Mouse (Mus musculus): ENCODE measurements at regions not wholly inside any gene's neighbourhood (a gene's known extent, or its start where the extent isn't known, plus 50 kb on each side); places are given as distances from the start of the nearest gene placed in this dataset.

DNA sequence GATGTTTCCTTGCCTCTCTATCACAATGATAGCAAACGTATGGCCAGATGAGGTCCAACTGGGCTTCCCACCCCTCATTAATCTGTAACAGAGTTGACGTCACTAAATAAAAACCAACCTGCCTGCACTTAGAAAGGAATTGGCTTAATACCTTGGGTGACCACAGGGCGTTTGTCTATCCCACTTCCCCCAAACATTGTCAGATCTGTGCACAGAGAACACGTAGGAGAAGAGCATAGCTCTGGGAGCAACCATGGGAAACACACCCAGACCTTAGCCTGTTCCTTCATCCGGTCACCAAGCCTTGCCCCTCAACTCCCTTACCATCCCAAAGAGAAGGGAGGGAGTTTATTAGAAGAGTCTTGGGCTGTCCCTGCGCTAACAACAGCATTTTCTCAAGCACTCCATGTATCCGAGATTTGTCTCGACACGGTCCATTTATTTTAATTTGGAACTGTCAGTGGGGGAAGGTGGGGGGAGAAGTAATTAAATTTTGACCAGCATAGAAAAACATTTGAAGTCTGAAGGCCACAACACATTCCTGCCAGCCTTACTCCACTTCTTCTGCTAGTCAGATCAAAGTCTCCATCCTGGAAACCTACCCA lies 119.6 kb upstream of the Arglu1 start:
- TF ChIP-seq POLR2A (IDR thresholded peaks at IDR 0.05; ENCODE audit: insufficient read length, low read depth) (no peak), TCF12 (IDR thresholded peaks at IDR 0.05; ENCODE audit: insufficient read depth, poor library complexity, severe bottlenecking) (no peak), E2F4 (IDR thresholded peaks at IDR 0.05; ENCODE audit: insufficient read depth) (no peak), SRF (IDR thresholded peaks at IDR 0.05; ENCODE audit: control insufficient read depth, insufficient read length, low read depth) (no peak), POLR2AphosphoS2 (IDR thresholded peaks at IDR 0.05; ENCODE audit: insufficient read length, low read depth) (no peak), MYOG (IDR thresholded peaks at IDR 0.05; ENCODE audit: control insufficient read depth in 1 of 3, insufficient read depth in 1 of 3, insufficient read length in 2 of 3, low read depth in 2 of 3) (no peak), MAX (IDR thresholded peaks at IDR 0.05; ENCODE audit: low read depth) (no peak), MYOD1 (IDR thresholded peaks at IDR 0.05; ENCODE audit: control insufficient read depth in 1 of 3, insufficient read length in 2 of 3, low read depth in 2 of 3) (no peak), CEBPB (IDR thresholded peaks at IDR 0.05; ENCODE audit: insufficient read depth, poor library complexity, severe bottlenecking) (no peak), USF1 (IDR thresholded peaks at IDR 0.05; ENCODE audit: low read depth) (no peak), REST (IDR thresholded peaks at IDR 0.05; ENCODE audit: insufficient read depth, insufficient read length) (no peak)
